Mouse (Mus musculus) layer of hippocampus, adult 2 months (tissue): ENCODE data around the gene Elof1. TPM values are rescaled to one million over a fixed set of nuclear protein-coding genes. Genes with fewer than 3 reads are reported as not detected.
A peak's percentile ranks its signal among the peaks of the same experiment; 100 is the strongest.
"Not testable (repeated sequence)": the region's sequence is repeated elsewhere in the genome, so short reads cannot be mapped to it uniquely, and the experiment has no call there.

Source experiments
- DNase-seq, 2 experiments: peaks; one replicate each; pipeline ENCODE4 v3.0.0; 2022; ENCODE audit warnings: low spot score in 2 of 2
- H3K27ac ChIP-seq: fragments of 200-600 bp; 2 replicates; pipeline ENCODE4 v1.8.1; 2022
- H3K4me3 ChIP-seq: fragments of 200-600 bp; 2 replicates; pipeline ENCODE4 v1.8.1; 2022; ENCODE audit warnings: mild to moderate bottlenecking
- CTCF ChIP-seq: fragments of 200-600 bp; conservative IDR thresholded peaks from 2 replicates; pipeline ENCODE4 v1.8.1; 2022; ENCODE audit warnings: antibody characterized with exemption, mild to moderate bottlenecking, moderate library complexity
- total RNA-seq, 2 experiments: library from RNA; stranded (reverse); gene quantifications; 2 replicates each; pipeline ENCODE4 v1.2.3; 2021

Elof1 gene
- total RNA-seq, 2 experiments from 2014 or later: 54.6 to 54.8 TPM

GRCm38 (mm10) chr9:22150946-22151345, 34.0 kb upstream of the Elof1 start:
- H3K4me3 ChIP-seq: no peak overlapping the region
- TF ChIP-seq CTCF: peak; percentile 20
- H3K27ac ChIP-seq: no peak overlapping the region
- DNase-seq: no peak

- not testable (repeated sequence) for DNase-seq, H3K27ac ChIP-seq, H3K4me3 ChIP-seq
Measured at GRCm38 (mm10) chr9:22150249-22150693, 33.3 kb upstream of the Elof1 start.

GRCm38 (mm10) chr9:22149426-22150248, 32.7 kb upstream of the Elof1 start:
- Histone ChIP-seq H3K4me3 (no peak overlapping the region), H3K27ac (no peak overlapping the region)
- no peak for DNase-seq
- TF ChIP-seq CTCF: no peak

GRCm38 (mm10) chr9:22144304-22144965, 27.5 kb upstream of the Elof1 start:
- TF ChIP-seq CTCF: no peak
- no peak for DNase-seq

GRCm38 (mm10) chr9:22143108-22144037, 26.4 kb upstream of the Elof1 start:
- TF ChIP-seq CTCF: peak; percentile 98
- Histone ChIP-seq H3K27ac (no peak overlapping the region), H3K4me3 (no peak overlapping the region)
- peak; percentile 84 to 94 for DNase-seq

More at GRCm38 (mm10) chr9:22144304-22144965, 27.5 kb upstream of the Elof1 start:
- no peak overlapping the region for H3K4me3 ChIP-seq
- no peak overlapping the region for H3K27ac ChIP-seq

- Histone ChIP-seq H3K27ac (no peak overlapping the region), H3K4me3 (no peak overlapping the region)
- no peak for TF ChIP-seq CTCF
- no peak for DNase-seq
Measured at GRCm38 (mm10) chr9:22139746-22140145, 22.8 kb upstream of the Elof1 start.

GRCm38 (mm10) chr9:22138480-22138879, 21.5 kb upstream of the Elof1 start:
- no peak for DNase-seq
- H3K27ac ChIP-seq: no peak overlapping the region
- H3K4me3 ChIP-seq: no peak overlapping the region
- peak; percentile 93 for TF ChIP-seq CTCF

GRCm38 (mm10) chr9:22136765-22137547, 20.0 kb upstream of the Elof1 start:
- H3K4me3 ChIP-seq: no peak overlapping the region
- DNase-seq: no peak
- no peak for TF ChIP-seq CTCF
- H3K27ac ChIP-seq: no peak overlapping the region

- Histone ChIP-seq H3K4me3 (no peak within 1 kb of the TSS), H3K27ac (no peak within 1 kb of the TSS)
- DNase-seq: no peak
- TF ChIP-seq CTCF: no peak
Measured at GRCm38 (mm10) chr9:22135644-22136390, 18.8 kb upstream of the Elof1 start, which contains the start of gene Acp5. Acp5 (minus strand) TSS chr9:22135711.

- Histone ChIP-seq H3K27ac (no peak overlapping the region), H3K4me3 (no peak overlapping the region)
- TF ChIP-seq CTCF: no peak
- no peak for DNase-seq
Measured at GRCm38 (mm10) chr9:22134988-22135643, 18.1 kb upstream of the Elof1 start.
